Mouse (Mus musculus) embryonic fibroblast, embryonic 13.5 days (primary cell): Measurements from ENCODE around the gene Pik3c2b.

Source experiments
- CTCF ChIP-seq: IDR thresholded peaks from 2 replicates; pipeline ENCODE4 v1.5.1; 2011; ENCODE audit warnings: mild to moderate bottlenecking, control low read depth, low read length, moderate library complexity, borderline replicate concordance; ENCODE audit not compliant: insufficient read depth
- POLR2A ChIP-seq: IDR thresholded peaks from 2 replicates; pipeline ENCODE4 v1.6.1; 2011; ENCODE audit warnings: low read depth, mild to moderate bottlenecking, control low read depth, low read length, moderate library complexity

DNA sequence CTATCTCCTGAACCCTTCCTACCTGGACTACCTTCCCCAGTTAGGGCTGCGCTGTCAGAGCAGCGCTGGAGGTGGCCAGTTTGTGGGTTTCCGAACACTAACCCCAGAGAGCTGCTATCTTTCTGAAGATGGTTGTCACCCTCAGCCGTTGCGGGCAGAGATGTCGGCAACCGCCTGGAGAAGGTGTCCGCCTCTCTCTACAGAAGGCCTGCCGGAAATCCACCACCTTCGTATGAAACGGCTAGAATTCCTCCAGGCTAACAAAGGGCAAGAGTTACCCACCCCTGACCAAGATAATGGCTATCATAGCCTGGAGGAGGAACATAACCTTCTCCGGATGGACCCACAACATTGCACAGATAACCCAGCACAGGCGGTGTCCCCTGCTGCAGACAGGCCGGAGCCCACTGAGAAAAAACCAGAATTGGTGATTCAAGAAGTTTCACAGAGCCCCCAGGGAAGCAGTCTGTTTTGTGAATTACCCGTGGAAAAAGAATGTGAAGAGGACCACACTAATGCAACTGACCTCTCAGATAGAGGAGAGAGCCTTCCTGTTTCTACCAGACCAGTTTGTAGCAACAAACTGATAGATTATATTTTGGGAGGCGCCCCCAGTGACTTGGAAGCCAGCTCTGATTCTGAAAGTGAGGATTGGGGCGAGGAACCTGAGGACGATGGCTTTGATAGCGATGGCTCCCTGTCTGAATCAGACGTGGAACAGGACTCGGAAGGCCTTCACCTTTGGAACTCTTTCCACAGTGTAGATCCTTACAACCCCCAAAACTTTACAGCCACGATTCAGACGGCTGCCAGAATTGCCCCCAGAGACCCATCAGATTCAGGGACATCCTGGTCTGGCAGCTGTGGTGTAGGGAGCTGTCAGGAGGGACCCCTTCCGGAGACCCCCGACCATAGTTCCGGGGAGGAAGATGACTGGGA is 87.2 kb downstream of the Pik3c2b start:
- no peak for TF ChIP-seq POLR2A
- no peak for TF ChIP-seq CTCF
